Mouse (Mus musculus): Measurements from ENCODE around the gene Rab11fip3.

DNA sequence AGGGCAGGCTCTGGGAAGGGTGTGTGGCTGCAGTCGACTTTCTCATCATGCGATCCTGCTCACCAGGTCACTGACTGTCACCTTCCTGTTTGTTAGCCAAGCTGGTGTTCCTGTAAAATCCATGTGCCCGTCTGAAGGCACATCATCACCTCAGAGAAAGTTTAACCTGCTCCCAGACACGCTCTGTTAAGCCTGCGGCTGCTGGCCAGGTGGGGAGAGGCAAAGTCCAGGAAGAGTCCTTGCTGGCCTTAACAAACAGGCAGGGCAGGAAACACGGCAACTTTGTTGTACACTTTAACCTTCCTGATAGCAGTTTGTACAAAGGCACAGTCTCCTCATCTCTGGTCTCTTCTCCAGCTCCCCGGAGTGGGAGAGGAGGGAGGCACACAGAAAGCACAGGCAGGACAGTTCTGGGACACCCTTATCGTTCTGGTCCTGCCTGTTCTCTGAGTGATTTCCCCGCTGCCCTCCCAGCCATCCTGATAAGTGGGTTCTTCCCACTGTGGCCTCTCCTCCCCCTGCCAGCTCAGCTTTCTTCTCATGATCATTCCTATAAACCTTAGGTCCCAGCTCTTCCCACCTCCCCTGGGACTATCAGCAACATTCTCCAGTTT, 47.5 kb downstream of the Rab11fip3 start:
- TF ChIP-seq MAX (IDR thresholded peaks at IDR 0.05; ENCODE audit: low read depth) (no peak), POLR2A (IDR thresholded peaks at IDR 0.05; ENCODE audit: insufficient read length, low read depth) (no peak), USF1 (IDR thresholded peaks at IDR 0.05; ENCODE audit: low read depth) (no peak), MYOD1 (IDR thresholded peaks at IDR 0.05; ENCODE audit: control insufficient read depth in 1 of 3, insufficient read length in 2 of 3, low read depth in 2 of 3) (no peak), E2F4 (IDR thresholded peaks at IDR 0.05; ENCODE audit: insufficient read depth) (no peak), POLR2AphosphoS2 (IDR thresholded peaks at IDR 0.05; ENCODE audit: insufficient read length, low read depth) (no peak), TCF12 (IDR thresholded peaks at IDR 0.05; ENCODE audit: insufficient read depth, poor library complexity, severe bottlenecking) (no peak), CEBPB (IDR thresholded peaks at IDR 0.05; ENCODE audit: insufficient read depth, poor library complexity, severe bottlenecking) (no peak), MYOG (IDR thresholded peaks at IDR 0.05; ENCODE audit: control insufficient read depth in 1 of 3, insufficient read depth in 1 of 3, insufficient read length in 2 of 3, low read depth in 2 of 3) (no peak), SRF (IDR thresholded peaks at IDR 0.05; ENCODE audit: control insufficient read depth, insufficient read length, low read depth) (no peak)

All from myocyte (in vitro differentiated cells).